Mouse (Mus musculus) left cerebral cortex, adult 18-20 months (tissue): ENCODE measurements around the gene Myh14. TPM values are rescaled to one million over a fixed set of nuclear protein-coding genes. Genes with fewer than 3 reads are reported as not detected.
"Not testable (repeated sequence)": the region's sequence is repeated elsewhere in the genome, so short reads cannot be mapped to it uniquely, and the experiment has no call there.

ENCODE experiments used
- DNase-seq, 2 experiments: peaks; one replicate each; pipeline ENCODE4 v3.0.0; 2021 to 2022; ENCODE audit warnings: low spot score in 2 of 2, mixed read lengths in 1 of 2
- long read RNA-seq, 2 experiments: library from polyadenylated mRNA; stranded (forward); transcript quantifications; one replicate each; pipeline ENCODE4 v2.0.0; 2021
- total RNA-seq, 2 experiments: library from RNA; stranded (reverse); gene quantifications; 2 replicates each; pipeline ENCODE4 v1.2.3; 2021

Gene Myh14
- total RNA-seq, result 10 to 100 TPM; 22.4 to 24.4 TPM
- long read RNA-seq, experiment 1, partial matches to known transcripts, result 18 of 26 reads
- long read RNA-seq, experiment 1, other reads (novel, unspliced or antisense), result 8 of 26 reads
- long read RNA-seq, experiment 2, full-length matches to known transcripts, result 1 of 15 reads
- long read RNA-seq, experiment 2, partial matches to known transcripts, result 12 of 15 reads
- long read RNA-seq, experiment 2, other reads (novel, unspliced or antisense), result 2 of 15 reads

DNA sequence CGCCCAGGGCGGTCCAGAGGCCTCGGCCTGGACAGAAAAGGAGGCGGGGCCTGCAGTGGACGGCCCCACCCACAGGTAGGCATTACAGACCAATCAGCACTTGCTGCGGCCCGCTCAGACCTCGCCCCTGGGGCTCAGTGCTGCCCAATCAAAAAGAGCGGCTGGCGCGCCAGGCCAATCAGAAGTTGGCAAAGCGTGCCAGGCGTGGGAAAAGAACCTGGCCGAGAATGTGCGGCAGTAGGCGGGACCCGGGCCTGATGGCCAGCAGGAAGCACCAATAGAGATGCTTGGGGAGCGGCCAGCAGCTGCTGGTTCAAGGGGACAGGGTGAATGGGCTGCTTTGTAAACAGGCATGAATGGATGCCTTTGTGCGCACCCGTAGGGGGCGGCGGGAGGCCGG is at the start of gene Myh14:
Myh14 (minus strand) TSS at position 41 of the 400 bp plus-strand sequence.
- DNase-seq, result peak; percentile 87 to 92

DNA sequence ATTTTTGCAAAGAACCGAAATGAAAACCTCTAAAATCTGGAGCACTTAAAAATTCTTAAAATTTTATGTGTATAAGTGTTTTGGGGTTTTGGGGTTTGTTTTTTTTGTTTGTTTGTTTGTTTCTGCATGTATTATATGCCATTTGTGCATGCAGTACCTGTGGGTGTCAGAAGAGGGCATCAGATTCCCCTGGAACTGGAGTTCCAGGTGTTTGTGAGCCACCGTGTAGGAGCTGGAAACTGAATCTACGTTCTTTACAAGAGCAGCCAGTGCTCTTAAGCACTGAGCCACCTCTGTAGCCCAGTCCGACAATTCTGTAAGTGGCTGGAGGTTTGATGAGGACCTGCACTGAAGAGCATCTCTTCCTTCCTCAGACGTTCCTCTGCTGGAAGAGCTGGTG is 39.2 kb upstream of the Myh14 start:
- DNase-seq, result no peak

DNA sequence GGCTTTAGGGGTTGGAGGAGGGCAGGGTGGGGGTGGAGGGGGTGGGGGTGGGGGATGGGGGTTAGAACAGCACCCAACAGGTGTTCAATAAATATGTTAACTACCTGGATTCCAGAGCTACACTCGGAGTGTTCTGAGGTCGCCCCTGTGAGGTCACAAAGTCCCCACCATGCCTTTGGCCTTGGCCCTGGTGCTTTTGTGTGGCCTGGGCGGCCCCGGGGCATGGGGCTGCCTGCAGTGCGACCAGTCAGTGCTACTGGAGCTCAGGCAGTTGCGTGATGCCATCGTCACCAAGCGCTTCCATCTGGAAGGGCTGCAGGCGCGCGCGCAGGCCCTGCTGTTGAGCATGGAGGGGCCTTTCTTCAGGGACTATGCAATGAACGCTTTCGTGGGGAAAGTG is 37.9 kb upstream of the Myh14 start, which contains the start of gene Izumo2:
Izumo2 (plus strand) TSS at position 169 of the 400 bp plus-strand sequence.
- no peak for DNase-seq

DNA sequence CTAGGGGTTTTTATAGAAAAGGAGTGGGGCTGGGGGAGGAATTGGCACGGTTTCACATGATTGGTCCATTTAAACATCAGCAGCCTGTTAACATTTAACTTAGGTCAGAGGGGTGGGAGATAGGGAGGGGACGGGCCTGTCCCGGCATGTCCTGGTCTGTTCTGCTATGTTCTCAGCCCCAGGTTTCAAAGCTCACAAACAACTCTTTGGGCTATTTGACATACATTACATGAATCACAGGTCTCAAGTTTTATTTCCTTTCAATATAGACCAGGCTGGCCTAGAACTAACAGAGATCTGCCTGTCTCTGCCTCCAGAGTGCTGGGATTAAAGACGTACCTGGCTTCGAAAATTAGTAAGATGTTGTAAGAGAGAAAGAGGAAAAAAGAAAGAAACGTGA is 37.5 kb upstream of the Myh14 start:
- DNase-seq, result not testable (repeated sequence)

DNA sequence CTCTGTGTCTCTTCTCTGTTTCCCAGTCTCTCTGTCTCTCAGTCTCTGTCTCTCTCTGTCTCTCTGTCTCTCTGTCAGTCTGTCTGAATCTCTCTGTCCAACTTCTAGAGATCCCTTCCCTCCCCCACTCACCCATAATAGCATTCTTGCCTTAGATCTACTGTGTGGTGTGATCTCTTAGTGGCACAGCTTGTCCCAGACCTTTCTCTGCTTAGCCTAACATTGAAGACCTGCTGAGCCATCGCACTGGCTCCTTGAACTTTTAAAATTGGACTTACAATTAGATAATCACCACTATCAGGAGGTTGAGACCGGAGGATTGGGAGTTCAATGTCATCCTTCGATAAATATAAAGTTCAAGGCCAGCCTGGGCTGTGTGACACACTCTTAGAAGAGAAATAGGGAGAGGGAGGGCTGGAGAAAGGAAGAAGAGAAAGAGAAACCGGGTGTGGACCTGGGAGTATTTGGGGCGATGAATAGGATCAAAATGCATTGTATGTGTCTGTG is 36.6 kb upstream of the Myh14 start:
- DNase-seq, result no peak

DNA sequence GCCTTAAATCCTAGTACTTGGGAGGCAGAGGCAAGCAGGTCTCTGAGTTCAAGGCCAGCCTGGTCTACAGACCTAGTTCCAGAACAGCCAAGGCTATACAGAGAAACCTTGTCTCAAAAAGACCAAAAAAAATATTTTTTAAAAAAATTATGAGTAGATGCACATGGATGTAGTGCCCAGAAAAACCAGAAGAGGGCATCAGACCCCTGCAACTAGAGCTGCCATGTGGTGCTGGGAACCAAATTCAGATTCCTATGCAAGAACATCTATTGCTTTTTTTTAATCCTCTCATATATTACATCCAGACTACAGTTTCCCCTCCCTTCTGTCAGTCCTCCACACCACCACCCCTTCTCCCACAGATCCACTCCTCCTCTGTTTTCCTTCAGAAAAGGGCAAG is 35.7 kb upstream of the Myh14 start:
- DNase-seq, result no peak

DNA sequence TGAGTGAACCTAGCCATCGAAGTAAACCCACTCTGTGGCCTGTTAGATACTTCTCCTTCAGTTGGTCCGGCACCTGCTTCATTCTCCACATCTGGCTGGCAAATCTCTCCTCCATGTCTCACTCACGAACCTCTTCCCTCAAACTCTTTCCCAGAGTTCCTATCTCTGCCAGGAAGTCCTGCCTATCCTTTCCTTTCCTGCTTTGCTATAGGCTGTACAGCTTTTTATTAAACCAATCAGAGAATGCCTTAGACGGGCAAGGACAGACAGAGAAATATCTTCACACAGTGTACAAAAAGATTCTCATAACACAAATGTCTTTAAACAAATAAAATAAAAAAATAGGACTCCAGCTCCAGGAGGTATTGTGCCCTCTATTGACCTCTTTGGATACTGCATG is 34.4 kb upstream of the Myh14 start:
- no peak for DNase-seq

DNA sequence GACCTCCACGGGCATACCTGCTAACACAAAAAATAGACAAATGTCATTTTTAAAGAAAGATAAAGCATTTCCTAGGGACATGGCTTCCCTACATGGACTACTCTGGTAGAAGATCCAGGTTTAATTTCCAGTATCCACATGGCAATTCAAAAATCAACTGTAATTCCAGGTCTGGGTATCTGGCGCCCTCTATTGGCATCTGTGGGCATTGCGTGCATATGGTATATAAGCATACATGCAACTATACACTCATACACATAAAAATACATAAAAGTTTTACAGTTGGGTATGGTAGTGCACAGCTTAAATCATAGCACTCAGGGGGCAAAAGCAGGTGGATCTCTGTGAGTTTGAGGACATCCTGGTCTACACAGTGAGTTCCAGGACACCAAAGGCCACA is 33.7 kb upstream of the Myh14 start:
- DNase-seq, result peak in 1 of 2 experiments; percentile 19

DNA sequence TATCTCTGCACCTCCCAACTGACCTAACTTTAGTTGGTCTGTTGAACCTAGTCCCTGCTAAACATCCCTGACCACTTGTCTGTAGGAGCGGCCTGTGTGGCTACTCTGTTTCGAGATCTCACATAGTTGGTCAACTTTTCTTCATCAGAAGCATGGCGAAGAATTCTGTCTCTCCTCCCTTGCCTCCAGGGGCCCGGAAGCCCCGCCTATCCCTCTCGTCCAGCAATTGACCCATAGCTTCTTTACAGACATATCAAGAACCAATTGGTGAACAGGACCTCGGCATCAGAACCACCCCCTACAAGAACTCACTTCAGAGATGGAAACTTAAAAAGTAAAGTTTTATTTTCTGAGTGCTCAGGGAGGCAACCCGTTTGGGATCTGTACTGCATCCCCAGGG is 32.3 kb upstream of the Myh14 start:
- no peak for DNase-seq

DNA sequence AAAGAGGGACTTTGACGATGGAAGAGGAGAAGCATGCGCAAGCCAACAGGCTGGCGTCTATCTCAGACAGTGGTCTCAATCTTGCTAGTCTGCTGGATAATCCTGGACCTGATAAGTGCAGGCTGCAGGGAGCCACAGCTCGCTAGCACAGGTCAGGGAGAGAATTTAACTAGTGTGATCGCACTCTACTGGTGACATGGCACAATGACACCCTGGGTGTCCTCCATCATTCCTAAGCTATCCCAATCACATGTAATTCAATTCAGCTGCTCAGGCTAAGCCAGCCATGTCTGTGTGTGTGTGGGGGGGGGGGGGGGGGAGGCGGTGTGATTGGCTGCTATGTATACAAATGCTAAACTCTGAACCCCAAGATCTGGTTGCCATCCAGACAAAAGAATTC is 31.3 kb upstream of the Myh14 start:
- peak; percentile 25 to 28 for DNase-seq

DNA sequence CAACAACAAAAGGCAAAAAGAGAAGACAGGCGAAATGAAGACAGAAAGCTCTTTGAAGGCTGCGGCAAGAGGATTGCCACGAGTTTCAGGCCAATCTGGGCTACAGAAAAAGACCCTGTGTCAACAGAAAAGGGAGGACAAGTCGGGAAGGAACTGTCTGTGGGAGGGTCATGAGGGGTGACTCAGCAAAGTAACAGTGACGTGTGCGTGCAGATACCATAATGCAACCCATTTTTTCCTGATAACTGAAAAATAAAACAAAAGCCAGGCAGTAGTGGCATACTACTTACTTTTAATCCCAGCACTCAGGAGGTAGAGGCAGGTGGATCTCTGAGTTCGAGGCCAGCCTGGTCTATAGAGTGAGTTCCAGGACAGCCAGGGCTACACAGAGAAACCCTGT is 27.3 kb upstream of the Myh14 start:
- no peak for DNase-seq

DNA sequence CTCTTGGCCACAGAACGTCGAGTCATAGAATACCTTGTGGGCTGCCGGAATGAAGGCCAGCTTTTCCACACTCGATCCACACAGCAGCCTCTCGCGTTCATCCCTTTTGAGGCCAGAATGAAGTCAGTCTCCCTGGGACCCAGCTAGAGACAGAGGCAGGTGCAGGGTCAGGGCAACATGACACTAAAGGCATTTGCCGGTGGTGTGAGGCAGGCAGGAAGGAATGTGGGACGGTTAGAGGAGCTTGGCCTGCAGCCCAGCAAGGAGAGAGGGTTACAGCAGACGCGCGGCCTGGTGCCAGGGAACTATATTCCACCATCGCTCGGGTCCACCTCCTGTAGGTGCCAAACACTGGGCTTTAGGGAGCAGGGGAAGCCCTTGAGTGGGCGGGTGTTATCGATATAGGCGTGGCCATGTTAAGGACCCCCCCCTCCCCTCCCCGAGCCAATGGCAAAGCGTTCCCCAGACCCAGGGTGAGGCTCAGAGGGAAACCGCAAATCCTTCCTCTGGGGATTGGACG is 26.6 kb upstream of the Myh14 start:
- no peak for DNase-seq

DNA sequence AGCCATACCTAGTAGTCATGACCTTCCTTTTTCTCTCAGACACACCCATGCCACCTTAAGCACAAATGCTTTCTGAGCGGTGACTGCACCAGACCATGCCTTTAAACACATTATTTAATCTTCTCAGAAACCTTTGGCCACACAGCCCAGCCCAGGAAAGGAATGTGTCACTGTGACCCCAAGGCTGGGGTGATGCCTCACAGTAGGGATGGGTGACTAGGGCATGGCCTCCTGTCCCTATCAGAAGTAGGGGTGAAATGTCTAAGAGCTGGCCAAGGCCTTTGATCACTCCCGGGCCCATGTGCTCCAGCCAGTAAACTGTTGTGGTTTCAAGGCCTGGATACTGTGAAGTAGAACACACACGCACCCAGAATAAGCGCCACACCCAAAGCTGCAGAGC is 24.6 kb upstream of the Myh14 start:
- DNase-seq, result no peak

DNA sequence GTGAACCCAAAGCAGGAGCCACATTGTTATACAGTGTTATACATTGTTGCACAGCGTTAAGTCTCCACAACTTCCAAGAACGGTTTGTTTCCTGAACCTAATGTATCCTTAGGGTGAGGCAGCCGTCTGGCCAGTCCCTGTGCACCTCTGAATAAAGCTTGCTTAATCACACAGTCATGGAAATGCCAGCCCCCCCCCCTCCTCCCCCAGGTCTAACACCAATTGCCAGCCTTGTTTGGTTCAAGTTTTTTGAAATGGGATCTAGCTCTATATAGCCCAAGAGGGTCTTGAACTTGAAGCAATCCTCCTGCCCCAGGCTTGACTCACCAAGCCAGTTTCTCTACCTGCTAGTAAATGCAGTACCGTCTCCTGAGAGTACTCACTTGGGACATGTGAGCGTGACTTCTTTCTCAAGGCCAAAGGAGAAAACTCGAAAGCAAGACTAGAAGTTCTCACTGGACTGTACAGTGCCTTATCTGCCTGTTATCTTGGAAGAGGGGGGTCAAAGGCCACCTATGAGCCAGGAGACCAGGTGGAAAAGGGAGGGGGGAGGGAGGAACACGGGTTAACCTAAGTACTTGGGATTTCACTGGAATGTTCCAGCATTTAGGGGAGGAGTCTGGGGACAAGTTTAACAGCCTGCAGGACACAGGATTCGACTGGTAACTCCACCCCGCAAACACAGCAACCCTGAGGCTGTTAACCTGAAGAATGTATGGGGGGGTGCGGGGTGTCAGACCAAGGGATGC is 23.0 kb upstream of the Myh14 start:
- DNase-seq, result no peak

DNA sequence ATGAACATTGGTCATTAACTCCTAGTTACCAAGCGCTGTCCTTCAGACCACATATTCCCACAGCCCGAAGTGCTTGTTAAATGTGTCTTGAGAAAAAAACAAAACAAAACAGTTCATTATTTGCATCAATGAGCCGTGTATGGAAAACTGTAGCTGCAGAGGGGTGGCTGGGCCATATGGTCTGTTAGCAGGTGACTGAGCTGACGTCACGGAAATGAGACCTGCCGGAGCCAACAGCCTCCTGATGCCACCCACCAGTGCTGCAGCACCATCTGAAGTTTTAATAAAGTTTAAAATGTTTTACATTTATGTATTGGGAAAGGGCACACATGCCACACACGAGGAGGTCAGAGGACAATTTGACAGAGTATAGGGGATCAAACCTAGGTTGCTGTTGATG is 18.7 kb upstream of the Myh14 start:
- no peak for DNase-seq

DNA sequence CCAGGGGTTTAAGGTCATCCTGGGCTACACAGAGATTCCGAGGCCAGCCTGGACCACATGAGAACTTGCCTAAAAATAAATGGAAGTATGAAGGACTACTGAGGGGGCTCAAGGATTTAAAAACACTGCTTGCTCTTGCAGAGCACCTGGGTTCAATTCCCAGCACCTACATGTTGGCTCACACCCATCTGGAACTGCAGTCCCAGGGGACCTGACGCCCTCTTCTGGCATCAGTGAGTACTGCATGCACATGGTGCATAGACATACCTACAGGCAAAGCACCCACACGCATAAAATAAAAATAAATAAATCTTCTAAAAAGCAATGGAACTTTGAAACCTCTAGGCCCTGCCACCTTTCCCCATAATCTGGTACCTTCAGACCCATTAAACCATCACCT is 18.2 kb upstream of the Myh14 start:
- DNase-seq, result no peak

DNA sequence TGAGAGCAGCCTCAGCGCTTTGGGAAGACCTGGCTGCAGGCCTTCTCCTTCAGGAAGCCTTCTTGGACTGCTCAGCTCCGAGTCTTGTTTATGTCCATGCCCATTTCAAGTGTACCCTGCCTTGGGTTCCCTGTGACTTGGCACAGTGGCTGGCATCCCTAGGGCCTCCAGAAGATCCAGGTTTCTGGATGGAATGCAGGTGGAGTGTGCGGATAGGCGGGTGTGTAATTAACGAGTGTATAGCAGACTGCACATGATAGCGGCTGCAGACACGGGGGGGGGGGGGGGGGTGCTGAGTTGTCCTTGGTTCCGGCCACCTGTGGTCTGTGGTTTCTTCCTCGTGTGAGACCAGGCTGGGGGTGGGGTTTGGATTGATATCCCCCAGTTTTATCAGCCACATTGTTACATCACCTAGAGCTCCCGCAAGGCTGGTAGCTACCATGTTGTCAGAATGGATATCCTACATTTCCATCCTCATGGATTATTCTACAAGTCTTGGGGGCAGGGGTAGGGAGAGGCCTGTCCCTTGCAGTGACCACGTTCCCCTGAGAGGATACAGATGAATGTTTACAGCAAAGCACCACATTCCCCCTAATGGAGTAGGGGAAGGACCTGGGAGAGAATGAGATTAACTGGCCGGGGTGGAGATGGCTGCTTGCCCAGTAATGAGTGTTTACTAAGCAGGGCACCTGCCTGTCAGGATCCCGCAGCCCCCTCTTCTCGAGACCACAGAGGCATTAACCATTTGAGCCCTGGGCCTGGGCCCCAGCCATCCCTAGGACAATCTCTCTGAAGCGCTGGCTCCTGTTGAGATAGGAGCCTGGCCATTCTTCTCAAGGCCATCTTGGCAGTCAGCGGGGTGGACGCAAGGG is 15.1 kb upstream of the Myh14 start:
- no peak for DNase-seq

DNA sequence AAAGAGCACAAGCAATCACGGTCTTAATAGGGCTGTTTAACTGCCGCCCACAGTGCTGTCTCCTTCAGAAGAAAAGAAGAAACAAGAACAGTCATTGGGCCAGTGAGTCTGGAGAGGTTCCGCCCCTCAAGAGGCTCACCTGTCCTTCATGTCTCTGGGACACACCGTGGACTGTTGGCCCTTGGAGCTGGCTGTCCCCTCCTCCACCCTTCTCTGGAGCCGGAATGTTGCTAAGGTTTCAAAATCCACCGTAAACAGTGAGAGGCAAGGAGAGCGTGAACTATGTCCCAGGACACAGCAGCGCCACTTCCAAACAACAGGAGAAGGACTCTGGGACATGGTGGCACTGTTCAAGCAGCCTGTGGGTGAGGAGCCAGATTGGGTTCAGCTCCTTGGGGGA is 13.0 kb upstream of the Myh14 start:
- no peak for DNase-seq

DNA sequence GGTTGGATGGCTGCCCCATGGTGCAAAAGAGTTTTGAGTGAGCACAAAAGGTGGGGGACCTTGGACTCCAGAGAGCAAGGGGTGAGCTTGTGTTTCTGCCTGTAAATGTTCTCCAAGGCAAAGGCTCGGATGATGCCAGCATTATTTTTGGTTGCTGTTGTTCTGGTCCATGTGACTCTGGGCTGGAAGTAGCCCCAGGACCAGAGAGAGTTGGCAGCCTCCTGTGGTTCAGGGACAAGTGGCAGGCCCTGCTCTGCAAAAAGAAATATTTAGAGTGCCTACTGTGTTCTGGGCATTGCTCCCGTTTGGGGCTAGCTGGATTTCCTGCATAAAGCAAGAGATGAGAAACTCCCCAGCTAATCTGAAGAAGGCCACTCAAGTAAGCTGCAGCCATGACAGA is 6.0 kb upstream of the Myh14 start:
- peak; percentile 19 to 37 for DNase-seq

DNA sequence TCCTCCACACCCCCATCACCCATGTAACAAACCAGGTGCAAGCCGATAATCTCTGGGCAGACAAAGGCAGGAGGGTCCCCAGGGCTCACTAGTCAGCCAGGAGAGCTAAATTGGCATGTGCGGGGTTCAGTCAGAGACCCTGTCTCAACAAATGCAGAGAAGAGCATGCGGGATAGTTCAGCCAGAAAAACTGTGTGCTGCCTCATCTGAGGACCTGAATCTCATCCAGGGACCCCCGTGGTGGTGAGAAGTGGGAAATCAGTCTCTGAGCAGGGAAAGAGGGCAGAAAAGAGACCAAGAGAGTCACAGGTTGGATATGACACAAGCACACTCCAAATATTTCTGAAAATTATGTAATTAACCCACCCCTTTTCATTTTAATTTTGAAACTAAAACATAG is 5.5 kb upstream of the Myh14 start:
- no peak for DNase-seq

DNA sequence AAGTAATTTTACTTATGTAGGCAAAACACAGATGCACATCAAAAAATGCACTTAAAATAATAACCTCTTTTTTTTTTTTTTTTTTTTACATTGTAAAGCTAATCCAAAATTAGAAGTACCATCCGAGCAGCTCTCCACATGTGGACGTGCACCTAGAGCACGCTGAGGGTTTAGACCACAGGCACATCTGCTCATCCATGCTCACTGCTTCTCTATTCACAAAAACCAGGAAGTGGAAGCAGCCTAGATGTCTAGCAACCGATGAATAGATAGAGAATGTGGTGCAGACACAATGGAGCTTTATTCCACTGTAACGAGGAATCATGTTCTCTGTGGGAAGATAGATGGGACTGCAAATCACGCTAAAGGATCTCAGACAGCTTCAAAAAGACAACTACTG is 4.5 kb upstream of the Myh14 start:
- no peak for DNase-seq

DNA sequence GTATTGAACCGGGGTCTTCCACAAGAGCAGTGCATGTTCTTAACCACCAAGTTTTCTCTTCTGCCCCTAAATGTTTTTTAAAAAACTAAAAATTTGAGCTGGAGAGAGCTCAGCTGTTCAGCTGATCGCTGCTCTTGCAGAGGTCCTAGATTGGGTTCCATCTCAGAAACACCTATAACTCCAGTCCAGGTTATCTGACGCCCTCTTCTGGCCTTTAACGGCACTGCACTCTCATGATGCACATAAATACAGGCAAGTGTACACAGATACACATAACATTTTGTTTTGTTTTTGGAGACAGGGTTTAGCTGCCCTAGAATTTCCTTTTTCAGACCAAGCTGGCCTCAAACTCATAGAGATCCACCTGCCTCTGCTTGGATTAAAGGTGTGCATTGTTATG is 3.9 kb upstream of the Myh14 start:
- DNase-seq, result no peak
